Mouse (Mus musculus): Measurements from ENCODE around the gene Dnajc7.

Gene Dnajc7

GRCm38 (mm10) chr11:100609997-100610680 is 9.8 kb downstream of the Dnajc7 start:
- TF ChIP-seq NANOG (IDR thresholded peaks at IDR 0.05; ENCODE audit: borderline replicate concordance, low read length), result no peak
- no peak for TF ChIP-seq POU5F1 (IDR thresholded peaks at IDR 0.05; ENCODE audit: borderline replicate concordance, low read length)
- TF ChIP-seq CTCF (conservative IDR thresholded peaks at IDR 0.05; ENCODE audit: low read length), result no peak
- H3K4me3 ChIP-seq (replicated peaks; ENCODE audit: low read length), result no peak overlapping the region
- no peaks in the 10 kb centered on the region for H3K27me3 ChIP-seq (ENCODE audit: insufficient read depth, low read length)
- H3K36me3 ChIP-seq (ENCODE audit: insufficient read depth, low read length), result peaks cover 80% of the 10 kb centered on the region
- H3K4me1 ChIP-seq (replicated peaks; ENCODE audit: low read depth, low read length), result peaks cover 97% of the 10 kb centered on the region
- H3K9me3 ChIP-seq (ENCODE audit: low read length), result no peaks in the 10 kb centered on the region

GRCm38 (mm10) chr11:100609355-100609996 is 10.5 kb downstream of the Dnajc7 start:
- no peak for TF ChIP-seq CTCF (conservative IDR thresholded peaks at IDR 0.05; ENCODE audit: low read length)
- TF ChIP-seq POU5F1 (IDR thresholded peaks at IDR 0.05; ENCODE audit: borderline replicate concordance, low read length), result no peak
- TF ChIP-seq NANOG (IDR thresholded peaks at IDR 0.05; ENCODE audit: borderline replicate concordance, low read length), result no peak
- peaks cover 96% of the 10 kb centered on the region for H3K4me1 ChIP-seq (replicated peaks; ENCODE audit: low read depth, low read length)
- H3K27me3 ChIP-seq (ENCODE audit: insufficient read depth, low read length), result no peaks in the 10 kb centered on the region
- peaks cover 78% of the 10 kb centered on the region for H3K36me3 ChIP-seq (ENCODE audit: insufficient read depth, low read length)
- H3K9me3 ChIP-seq (ENCODE audit: low read length), result no peaks in the 10 kb centered on the region
- no peak overlapping the region for H3K4me3 ChIP-seq (replicated peaks; ENCODE audit: low read length)

- Histone ChIP-seq H3K36me3 (ENCODE audit: insufficient read depth, low read length) (peaks cover 84% of the 10 kb centered on the region), H3K4me1 (replicated peaks; ENCODE audit: low read depth, low read length) (peaks cover 97% of the 10 kb centered on the region), H3K27me3 (ENCODE audit: insufficient read depth, low read length) (no peaks in the 10 kb centered on the region), H3K4me3 (replicated peaks; ENCODE audit: low read length) (no peak overlapping the region), H3K9me3 (ENCODE audit: low read length) (no peaks in the 10 kb centered on the region)
- TF ChIP-seq NANOG (IDR thresholded peaks at IDR 0.05; ENCODE audit: borderline replicate concordance, low read length) (no peak), CTCF (conservative IDR thresholded peaks at IDR 0.05; ENCODE audit: low read length) (no peak), POU5F1 (IDR thresholded peaks at IDR 0.05; ENCODE audit: borderline replicate concordance, low read length) (no peak)
These were observed 11.2 kb downstream of the Dnajc7 start for GRCm38 (mm10) chr11:100608796-100609195.

- H3K4me1 ChIP-seq (replicated peaks; ENCODE audit: low read depth, low read length), result peaks cover 93% of the 10 kb centered on the region
- no peak overlapping the region for H3K4me3 ChIP-seq (replicated peaks; ENCODE audit: low read length)
- H3K9me3 ChIP-seq (ENCODE audit: low read length), result no peaks in the 10 kb centered on the region
- no peak for TF ChIP-seq NANOG (IDR thresholded peaks at IDR 0.05; ENCODE audit: borderline replicate concordance, low read length)
- no peak for TF ChIP-seq POU5F1 (IDR thresholded peaks at IDR 0.05; ENCODE audit: borderline replicate concordance, low read length)
- TF ChIP-seq CTCF (conservative IDR thresholded peaks at IDR 0.05; ENCODE audit: low read length), result no peak
- H3K27me3 ChIP-seq (ENCODE audit: insufficient read depth, low read length), result no peaks in the 10 kb centered on the region
- H3K36me3 ChIP-seq (ENCODE audit: insufficient read depth, low read length), result peaks cover 90% of the 10 kb centered on the region
These were observed 12.8 kb downstream of the Dnajc7 start for GRCm38 (mm10) chr11:100607121-100607520.

- Histone ChIP-seq H3K9me3 (ENCODE audit: low read length) (no peaks in the 10 kb centered on the region), H3K4me3 (replicated peaks; ENCODE audit: low read length) (no peak overlapping the region; the same call in 1 of the 2 replicates), H3K4me1 (replicated peaks; ENCODE audit: low read depth, low read length) (peaks cover 76% of the 10 kb centered on the region), H3K36me3 (ENCODE audit: insufficient read depth, low read length) (peaks cover 90% of the 10 kb centered on the region), H3K27me3 (ENCODE audit: insufficient read depth, low read length) (no peaks in the 10 kb centered on the region)
- no peak for TF ChIP-seq CTCF (conservative IDR thresholded peaks at IDR 0.05; ENCODE audit: low read length)
- TF ChIP-seq NANOG (IDR thresholded peaks at IDR 0.05; ENCODE audit: borderline replicate concordance, low read length), result no peak
- no peak for TF ChIP-seq POU5F1 (IDR thresholded peaks at IDR 0.05; ENCODE audit: borderline replicate concordance, low read length)
These were observed 14.5 kb downstream of the Dnajc7 start for GRCm38 (mm10) chr11:100605451-100605850.

- TF ChIP-seq CTCF (conservative IDR thresholded peaks at IDR 0.05; ENCODE audit: low read length) (no peak), NANOG (IDR thresholded peaks at IDR 0.05; ENCODE audit: borderline replicate concordance, low read length) (no peak), POU5F1 (IDR thresholded peaks at IDR 0.05; ENCODE audit: borderline replicate concordance, low read length) (no peak)
- Histone ChIP-seq H3K9me3 (ENCODE audit: low read length) (no peaks in the 10 kb centered on the region), H3K4me3 (replicated peaks; ENCODE audit: low read length) (no peak overlapping the region; the same call in 1 of the 2 replicates), H3K4me1 (replicated peaks; ENCODE audit: low read depth, low read length) (peaks cover 69% of the 10 kb centered on the region), H3K27me3 (ENCODE audit: insufficient read depth, low read length) (no peaks in the 10 kb centered on the region), H3K36me3 (ENCODE audit: insufficient read depth, low read length) (peaks cover 90% of the 10 kb centered on the region)
These were observed 15.5 kb downstream of the Dnajc7 start for GRCm38 (mm10) chr11:100604321-100605005.

- H3K27me3 ChIP-seq (ENCODE audit: insufficient read depth, low read length), result no peaks in the 10 kb centered on the region
- peaks cover 69% of the 10 kb centered on the region for H3K4me1 ChIP-seq (replicated peaks; ENCODE audit: low read depth, low read length)
- no peak overlapping the region for H3K4me3 ChIP-seq (replicated peaks; ENCODE audit: low read length)
- peaks cover 90% of the 10 kb centered on the region for H3K36me3 ChIP-seq (ENCODE audit: insufficient read depth, low read length)
- TF ChIP-seq NANOG (IDR thresholded peaks at IDR 0.05; ENCODE audit: borderline replicate concordance, low read length) (no peak), CTCF (conservative IDR thresholded peaks at IDR 0.05; ENCODE audit: low read length) (no peak), POU5F1 (IDR thresholded peaks at IDR 0.05; ENCODE audit: borderline replicate concordance, low read length) (no peak)
- no peaks in the 10 kb centered on the region for H3K9me3 ChIP-seq (ENCODE audit: low read length)
These were observed 16.2 kb downstream of the Dnajc7 start for GRCm38 (mm10) chr11:100603813-100604212.

- Histone ChIP-seq H3K4me3 (replicated peaks; ENCODE audit: low read length) (no peak overlapping the region), H3K9me3 (ENCODE audit: low read length) (no peaks in the 10 kb centered on the region), H3K36me3 (ENCODE audit: insufficient read depth, low read length) (peaks cover 90% of the 10 kb centered on the region), H3K27me3 (ENCODE audit: insufficient read depth, low read length) (no peaks in the 10 kb centered on the region), H3K4me1 (replicated peaks; ENCODE audit: low read depth, low read length) (peaks cover 62% of the 10 kb centered on the region)
- TF ChIP-seq CTCF (conservative IDR thresholded peaks at IDR 0.05; ENCODE audit: low read length), result no peak
- no peak for TF ChIP-seq NANOG (IDR thresholded peaks at IDR 0.05; ENCODE audit: borderline replicate concordance, low read length)
- TF ChIP-seq POU5F1 (IDR thresholded peaks at IDR 0.05; ENCODE audit: borderline replicate concordance, low read length), result no peak
These were observed 16.8 kb downstream of the Dnajc7 start for GRCm38 (mm10) chr11:100603155-100603554.

Measured in E14TG2a.4 (cell line).